Mouse (Mus musculus) lung, embryonic 14.5 days (tissue): Measurements from ENCODE around the gene Bap1. TPM values are rescaled to one million over a fixed set of nuclear protein-coding genes. Genes with fewer than 3 reads are reported as not detected.

Experiments
- ATAC-seq: fragments of 200-750 bp; cut with Nextera tagmentation; 2 replicates; pipeline ENCODE4 v1.8.0; 2017; ENCODE audit warnings: mild to moderate bottlenecking, moderate TSS enrichment, moderate library complexity; ENCODE audit not compliant: insufficient read depth
- DNase-seq: peaks from one replicate; pipeline ENCODE4 v3.0.0-alpha.2; 2015
- H3K27ac ChIP-seq: fragments of 300-500 bp; sonication (generic); 2 replicates; pipeline ENCODE4 v1.5.1; 2014; ENCODE audit warnings: low read depth, mild to moderate bottlenecking, moderate library complexity
- H3K27me3 ChIP-seq: fragments of 300-500 bp; sonication (generic); 2 replicates; pipeline ENCODE4 v1.6.1; 2014; ENCODE audit warnings: low read length, control low read depth; ENCODE audit not compliant: insufficient read depth
- H3K36me3 ChIP-seq: fragments of 300-500 bp; sonication (generic); 2 replicates; pipeline ENCODE4 v1.6.1; 2014; ENCODE audit warnings: control low read depth; ENCODE audit not compliant: insufficient read depth
- H3K4me1 ChIP-seq: fragments of 300-500 bp; sonication (generic); 2 replicates; pipeline ENCODE4 v1.6.1; 2014; ENCODE audit warnings: antibody characterized with exemption, control low read depth; ENCODE audit not compliant: insufficient read depth
- H3K4me2 ChIP-seq: fragments of 300-500 bp; sonication (generic); 2 replicates; pipeline ENCODE4 v1.6.1; 2014; ENCODE audit warnings: mild to moderate bottlenecking
- H3K4me3 ChIP-seq: fragments of 300-500 bp; sonication (generic); 2 replicates; pipeline ENCODE4 v1.5.1; 2014; ENCODE audit warnings: low read depth, low read length
- H3K9ac ChIP-seq: fragments of 300-500 bp; sonication (generic); 2 replicates; pipeline ENCODE4 v1.6.1; 2014
- H3K9me3 ChIP-seq: fragments of 300-500 bp; sonication (generic); 2 replicates; pipeline ENCODE4 v1.6.1; 2016; ENCODE audit warnings: low read depth, low read length, control low read depth
- CTCF ChIP-seq: IDR thresholded peaks from 2 replicates; pipeline ENCODE4 v1.5.1; 2016; ENCODE audit warnings: antibody characterized with exemption, low read depth
- WGBS: fragments of 180-500 bp; shearing (Covaris S2); extraction: QIAGEN DNeasy Blood & Tissue Kit; methylation state at CpG from one replicate; pipeline ENCODE4 v1.1.7; 2014; 5-methylcytosine and 5-hydroxymethylcytosine counted together
- polyA plus RNA-seq: library from polyadenylated mRNA; unstranded; fragments of >200 nt; fragmentation: Nextera tagmentation; extraction: Ambion mirVana; gene quantifications from 2 replicates; pipeline ENCODE4 v1.2.1, GENCODE M21; 2014

Gene Bap1
- polyA plus RNA-seq, 1 experiment from 2014 or later: 91.5 TPM

- ATAC-seq: no peak
- H3K9me3 ChIP-seq: no peaks in the 10 kb centered on the region
- H3K4me1 ChIP-seq: 0 out of 2 replicates have a peak, but pooled peaks cover 2% of the 10 kb centered on the region
- no peak overlapping the region for H3K9ac ChIP-seq
- no peak overlapping the region for H3K4me2 ChIP-seq
- no peak overlapping the region for H3K27ac ChIP-seq
- WGBS: 84% methylated on average over 6 of the region's 6 CpGs
- peaks cover 9% of the 10 kb centered on the region for H3K36me3 ChIP-seq
- no peak for TF ChIP-seq CTCF
- DNase-seq: no peak
- no peaks in the 10 kb centered on the region for H3K27me3 ChIP-seq
- H3K4me3 ChIP-seq: no peak overlapping the region
These were observed 2.9 kb upstream of the Bap1 start for GRCm38 (mm10) chr14:31248396-31248795.

DNA sequence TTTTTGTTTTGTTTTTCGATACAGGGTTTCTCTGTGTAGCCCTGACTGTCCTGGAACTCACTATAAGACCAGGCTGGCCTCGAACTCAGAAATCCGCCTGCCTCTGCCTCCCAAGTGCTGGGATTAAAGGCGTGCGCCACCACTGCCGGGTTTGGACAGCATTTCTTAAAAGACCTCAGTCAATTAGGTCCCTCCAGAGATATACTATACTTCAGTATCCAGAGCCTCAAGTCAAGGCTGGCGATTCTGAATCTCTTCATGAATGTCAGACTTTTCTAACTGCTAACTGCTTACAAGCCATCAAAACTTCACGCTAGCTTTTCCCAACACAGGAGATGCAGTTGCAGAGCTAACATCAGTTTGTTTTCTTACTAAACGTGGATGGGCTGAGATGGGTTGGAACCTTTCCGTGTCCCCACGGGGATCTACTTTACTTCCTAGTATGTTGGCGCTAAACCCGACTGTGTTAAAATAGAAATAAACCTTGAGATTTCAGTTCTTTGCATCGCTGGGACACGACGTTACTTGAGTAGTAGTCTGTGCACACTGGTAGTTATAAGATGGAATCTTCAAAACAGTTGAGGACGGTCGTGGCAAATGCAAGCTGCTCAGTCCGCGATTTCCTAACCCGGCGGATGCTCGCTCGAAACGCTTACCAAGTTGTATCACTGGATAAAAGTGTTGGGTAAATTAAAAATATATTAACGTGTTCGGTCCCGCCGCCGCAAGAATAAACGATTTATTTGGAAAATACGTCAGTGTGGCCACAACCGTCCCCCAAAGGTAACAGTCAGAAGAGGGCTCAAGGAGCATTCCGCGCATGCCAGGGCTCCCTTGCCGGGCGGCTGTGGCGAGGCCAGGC lies 797 bp upstream of the Bap1 start:
- Histone ChIP-seq H3K4me1 (0 out of 2 replicates have a peak, but pooled peaks cover 2% of the 10 kb centered on the region), H3K27ac (peak overlapping the region; percentile 97), H3K9me3 (no peaks in the 10 kb centered on the region), H3K4me2 (peak overlapping the region; percentile 76), H3K9ac (peak overlapping the region; percentile 99), H3K4me3 (peak overlapping the region; percentile 99), H3K27me3 (no peaks in the 10 kb centered on the region), H3K36me3 (peaks cover 29% of the 10 kb centered on the region)
- no peak for DNase-seq
- 17% methylated on average over 38 of the region's 38 CpGs for WGBS
- no peak for TF ChIP-seq CTCF
- peak; percentile 94 for ATAC-seq

- H3K27ac ChIP-seq: peak overlapping the region; percentile 97
These were observed 376 bp downstream of the Bap1 start for GRCm38 (mm10) chr14:31251626-31252025.

DNA sequence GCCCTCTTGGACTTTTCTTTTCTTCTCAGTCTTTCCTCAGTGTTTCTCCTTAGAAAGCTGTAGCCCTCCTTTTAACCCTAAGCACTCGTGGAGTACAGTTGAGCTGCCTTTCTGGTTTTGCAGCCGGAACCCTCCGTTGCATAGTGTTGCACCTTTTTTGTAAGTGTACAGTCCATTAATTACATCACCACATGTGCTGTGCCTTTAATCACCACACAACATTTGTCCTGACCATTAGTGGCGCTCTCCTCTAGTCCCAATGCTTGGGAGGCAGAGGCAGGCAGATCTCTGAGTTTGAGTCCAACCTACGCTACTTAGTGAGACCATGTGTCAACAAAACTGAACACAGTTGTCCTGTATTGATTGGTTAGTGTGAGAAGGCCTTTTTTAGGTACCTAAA lies 841 bp downstream of the Bap1 start:
- Histone ChIP-seq H3K4me2 (peak overlapping the region; percentile 76), H3K4me3 (peak overlapping the region; percentile 99), H3K36me3 (peaks cover 46% of the 10 kb centered on the region), H3K9me3 (no peaks in the 10 kb centered on the region), H3K27me3 (no peaks in the 10 kb centered on the region), H3K4me1 (0 out of 2 replicates have a peak, but pooled peaks cover 2% of the 10 kb centered on the region), H3K27ac (no peak overlapping the region), H3K9ac (peak overlapping the region; percentile 99)
- no peak for TF ChIP-seq CTCF
- ATAC-seq (no peak), DNase-seq (no peak)
- 83% methylated on average over 5 of the region's 5 CpGs for WGBS

More at GRCm38 (mm10) chr14:31251626-31252025, 376 bp downstream of the Bap1 start:
- no peak for TF ChIP-seq CTCF
- ATAC-seq: no peak
- peaks cover 41% of the 10 kb centered on the region for H3K36me3 ChIP-seq
- H3K4me1 ChIP-seq: 0 out of 2 replicates have a peak, but pooled peaks cover 2% of the 10 kb centered on the region
- peak overlapping the region; percentile 99 for H3K4me3 ChIP-seq
- H3K9me3 ChIP-seq: no peaks in the 10 kb centered on the region
- peak overlapping the region; percentile 76 for H3K4me2 ChIP-seq
- H3K27me3 ChIP-seq: no peaks in the 10 kb centered on the region
- DNase-seq: no peak
- H3K9ac ChIP-seq: peak overlapping the region; percentile 99
- 2% methylated on average over 18 of the region's 18 CpGs for WGBS

DNA sequence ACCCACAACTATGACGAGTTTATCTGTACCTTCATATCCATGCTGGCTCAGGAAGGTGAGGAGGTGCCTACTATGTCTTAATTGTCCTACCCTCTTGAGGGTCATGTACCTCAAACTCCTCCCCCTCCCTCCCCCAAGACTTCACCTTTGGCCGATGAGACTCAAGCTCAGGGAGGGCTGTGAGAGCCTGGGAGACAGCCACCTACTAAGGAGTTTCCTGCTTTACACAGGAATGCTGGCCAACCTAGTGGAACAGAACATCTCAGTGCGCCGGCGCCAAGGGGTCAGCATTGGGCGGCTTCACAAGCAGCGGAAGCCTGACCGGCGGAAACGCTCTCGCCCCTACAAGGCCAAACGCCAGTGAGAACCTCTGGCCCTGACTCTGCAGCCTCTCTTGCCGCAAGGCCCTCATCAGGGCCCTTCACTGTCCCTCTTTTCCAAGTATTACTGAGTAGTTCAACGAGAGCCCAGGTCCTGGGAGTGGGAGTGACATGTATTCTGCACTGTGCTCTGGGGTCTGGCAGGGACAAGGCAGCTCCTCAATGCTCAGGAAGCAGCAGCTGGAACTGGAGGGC lies 7.3 kb downstream of the Bap1 start:
- no peak overlapping the region for H3K4me2 ChIP-seq
- 91% methylated on average over 14 of the region's 14 CpGs for WGBS
- H3K27ac ChIP-seq: no peak overlapping the region
- peaks cover 87% of the 10 kb centered on the region for H3K36me3 ChIP-seq
- no peak overlapping the region for H3K4me3 ChIP-seq
- ATAC-seq (no peak), DNase-seq (no peak)
- H3K27me3 ChIP-seq: no peaks in the 10 kb centered on the region
- TF ChIP-seq CTCF: no peak
- H3K9me3 ChIP-seq: no peaks in the 10 kb centered on the region
- no peaks in the 10 kb centered on the region for H3K4me1 ChIP-seq
- H3K9ac ChIP-seq: no peak overlapping the region

DNA sequence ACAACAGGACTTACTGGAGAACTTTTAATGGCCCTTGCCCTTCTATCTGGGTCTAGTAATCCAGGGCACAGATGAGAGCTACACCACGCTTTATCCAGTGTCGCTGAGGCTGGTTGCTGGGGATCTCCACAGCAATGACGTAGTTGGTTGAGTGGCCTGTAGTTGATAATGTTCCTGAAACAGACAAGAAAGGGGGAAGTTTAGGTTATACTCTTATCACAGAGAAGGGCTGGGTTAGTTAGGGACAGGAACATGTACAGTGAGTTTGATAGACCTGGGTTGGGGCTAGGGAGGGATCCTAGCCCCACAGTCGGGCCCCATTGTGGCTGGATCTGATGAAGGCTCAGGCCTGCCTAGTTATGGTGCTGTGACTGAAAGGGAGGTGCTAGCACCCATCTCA lies 9.1 kb downstream of the Bap1 start:
- peak; percentile 16; the same call in 1 of the 2 replicates for ATAC-seq
- H3K36me3 ChIP-seq: peaks cover 69% of the 10 kb centered on the region
- H3K4me1 ChIP-seq: no peaks in the 10 kb centered on the region
- TF ChIP-seq CTCF: no peak
- no peak overlapping the region for H3K4me3 ChIP-seq
- H3K9me3 ChIP-seq: no peaks in the 10 kb centered on the region
- H3K9ac ChIP-seq: no peak overlapping the region
- DNase-seq: no peak
- no peak overlapping the region for H3K27ac ChIP-seq
- H3K27me3 ChIP-seq: no peaks in the 10 kb centered on the region
- H3K4me2 ChIP-seq: no peak overlapping the region
- 96% methylated on average over 4 of the region's 4 CpGs for WGBS

GRCm38 (mm10) chr14:31260932-31261331 lies 9.7 kb downstream of the Bap1 start:
- no peaks in the 10 kb centered on the region for H3K27me3 ChIP-seq
- no peaks in the 10 kb centered on the region for H3K4me1 ChIP-seq
- TF ChIP-seq CTCF: no peak
- H3K9ac ChIP-seq: no peak overlapping the region
- WGBS: 88% methylated on average over 9 of the region's 9 CpGs
- H3K4me2 ChIP-seq: no peak overlapping the region
- peaks cover 64% of the 10 kb centered on the region for H3K36me3 ChIP-seq
- no peak for ATAC-seq
- H3K27ac ChIP-seq: no peak overlapping the region
- no peak overlapping the region for H3K4me3 ChIP-seq
- no peak for DNase-seq
- H3K9me3 ChIP-seq: no peaks in the 10 kb centered on the region
